Mouse (Mus musculus) olfactory bulb, adult 2 months (tissue): ENCODE measurements at regions not wholly inside any gene's neighbourhood (a gene's known extent, or its start where the extent isn't known, plus 50 kb on each side); places are given as distances from the start of the nearest gene placed in this dataset.

ENCODE experiments used
- CTCF ChIP-seq: fragments of 200-500 bp; IDR thresholded peaks from 2 replicates; pipeline ENCODE4 v1.5.1; 2012; ENCODE audit warnings: low read depth, mild to moderate bottlenecking, low read length, moderate library complexity; ENCODE audit not compliant: insufficient read depth
- POLR2A ChIP-seq: fragments of 200-500 bp; IDR thresholded peaks from 2 replicates; pipeline ENCODE4 v1.6.1; 2012; ENCODE audit warnings: mild to moderate bottlenecking, low read depth, low read length, moderate library complexity; ENCODE audit not compliant: insufficient read depth

DNA sequence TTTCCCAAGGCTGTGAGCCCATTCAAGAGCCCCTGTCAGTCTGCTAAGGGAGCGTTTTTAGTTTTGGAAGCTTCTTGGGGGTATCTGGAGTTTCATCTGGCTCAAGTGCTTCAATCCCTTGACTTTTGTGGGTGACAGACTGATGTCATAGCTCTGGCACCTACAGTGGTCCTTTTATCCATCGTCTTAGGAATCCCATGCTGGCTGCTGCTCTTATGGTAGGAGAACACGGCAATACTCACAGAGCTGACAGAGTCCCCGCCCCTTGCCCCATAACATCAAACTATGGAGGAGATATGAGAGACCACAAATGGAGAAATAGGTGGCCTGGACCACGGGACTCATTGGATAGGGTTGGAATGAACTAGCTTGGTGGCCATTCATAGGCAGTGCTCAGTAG lies 68.0 kb upstream of the Wnt7b start:
- TF ChIP-seq CTCF = no peak
- TF ChIP-seq POLR2A = no peak
